Mouse (Mus musculus) bone marrow, adult 2 months (tissue): ENCODE measurements around the gene Slc7a6os. TPM values are rescaled to one million over a fixed set of nuclear protein-coding genes. Genes with fewer than 3 reads are reported as not detected.
A peak's percentile ranks its signal among the peaks of the same experiment; 100 is the strongest.

Source experiments
- H3K27ac ChIP-seq: fragments of 200-500 bp; 2 replicates; pipeline ENCODE4 v1.5.1; 2012; ENCODE audit warnings: low read depth, mild to moderate bottlenecking, control low read depth, inconsistent platforms, low read length; ENCODE audit not compliant: control insufficient read depth, poor library complexity, insufficient read depth
- H3K4me1 ChIP-seq: fragments of 200-500 bp; 2 replicates; pipeline ENCODE4 v1.6.1; 2011; ENCODE audit warnings: low read length; ENCODE audit not compliant: control insufficient read depth, insufficient read depth
- H3K4me3 ChIP-seq: fragments of 200-500 bp; replicated peaks from 2 replicates; pipeline ENCODE3; 2011; ENCODE audit warnings: mild to moderate bottlenecking, low read depth, low read length, control low read depth; ENCODE audit not compliant: control insufficient read depth
- CTCF ChIP-seq: fragments of 200-500 bp; IDR thresholded peaks from 2 replicates; pipeline ENCODE4 v1.5.1; 2011; ENCODE audit warnings: low read length, control low read depth; ENCODE audit not compliant: control insufficient read depth, insufficient read depth
- POLR2A ChIP-seq: fragments of 200-500 bp; IDR thresholded peaks from 2 replicates; pipeline ENCODE4 v1.6.1; 2011; ENCODE audit warnings: low read depth, mild to moderate bottlenecking, control low read depth, low read length, borderline replicate concordance; ENCODE audit not compliant: control insufficient read depth
- WGBS: fragments of 180-500 bp; shearing (Covaris S2); methylation state at CpG from one replicate; pipeline ENCODE4 v1.1.7; 2018; 5-methylcytosine and 5-hydroxymethylcytosine counted together
- polyA plus RNA-seq: library from polyadenylated mRNA; stranded (reverse); fragments of >200 nt; gene quantifications from 2 replicates; pipeline ENCODE4 v1.2.4, GENCODE M21; 2011; ENCODE audit warnings: low replicate concordance; ENCODE audit not compliant: missing spikeins, insufficient read depth, insufficient read length

Gene Slc7a6os
- polyA plus RNA-seq = 23.9 and 53.8 TPM in 2 replicates

GRCm38 (mm10) chr8:106210821-106211345, at the start of gene Slc7a6os, which contains the start of gene Prmt7:
Gene Slc7a6os (minus strand): TSS chr8:106210935.
Gene Prmt7 (plus strand): TSS chr8:106210936.
- H3K4me1 ChIP-seq = no peaks in the 10 kb centered on the region
- H3K4me3 ChIP-seq = peak within 1 kb of the TSS; percentile 93
- peak; percentile 90; the same call in 1 of the 2 replicates for TF ChIP-seq POLR2A
- TF ChIP-seq CTCF = 0 out of 2 replicates have a peak, but pooled peaks have one; percentile 17
- under 1% methylated on average over 52 of the region's 52 CpGs for WGBS
- peak within 1 kb of the TSS; percentile 88 for H3K27ac ChIP-seq

DNA sequence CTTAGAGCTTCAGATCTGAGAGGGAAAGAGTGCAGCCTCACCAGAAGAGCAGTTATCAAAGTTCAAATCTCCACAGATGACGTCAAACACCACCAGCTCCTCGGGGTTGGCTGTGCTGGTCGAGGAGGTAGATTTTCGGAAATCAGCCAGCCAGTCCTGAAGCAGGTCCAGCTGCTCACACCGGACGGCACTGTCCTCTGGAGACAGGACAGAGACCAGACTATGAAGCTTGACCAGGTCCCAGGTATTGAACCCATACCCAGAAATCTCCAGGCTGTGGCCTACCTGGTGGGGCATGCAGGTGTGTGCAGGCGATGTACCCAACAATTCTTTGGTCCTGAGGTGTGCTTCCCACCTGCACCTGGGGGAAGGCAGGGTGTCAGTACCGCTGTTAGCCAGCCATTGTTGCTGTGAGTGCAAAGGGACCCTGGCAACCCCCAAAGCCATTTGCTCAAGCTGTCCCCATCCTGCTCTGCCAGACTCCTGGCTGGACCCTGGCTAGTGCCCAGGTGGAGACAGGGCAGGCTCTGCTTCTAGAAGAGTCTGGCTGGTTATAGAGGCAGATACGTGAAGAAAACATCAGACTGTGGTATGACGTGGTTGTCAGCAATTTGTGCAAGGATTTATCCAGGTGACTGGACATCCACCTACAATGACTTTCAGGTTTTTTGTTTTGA, 49.0 kb upstream of the Slc7a6os start:
- TF ChIP-seq CTCF (no peak), POLR2A (no peak)
- 77% methylated on average over 10 of the region's 10 CpGs for WGBS

GRCm38 (mm10) chr8:106258169-106258568, 47.4 kb upstream of the Slc7a6os start:
- H3K4me1 ChIP-seq = no peaks in the 10 kb centered on the region
- H3K27ac ChIP-seq = no peak overlapping the region
- WGBS = 67% methylated on average over 1 of the region's 1 CpGs
- TF ChIP-seq POLR2A = no peak
- peak; percentile 61; the same call in 1 of the 2 replicates for TF ChIP-seq CTCF
- H3K4me3 ChIP-seq = no peak overlapping the region

More for the DNA sequence above, 49.0 kb upstream of the Slc7a6os start:
- Histone ChIP-seq H3K27ac (no peak overlapping the region), H3K4me1 (no peaks in the 10 kb centered on the region), H3K4me3 (no peak overlapping the region)

DNA sequence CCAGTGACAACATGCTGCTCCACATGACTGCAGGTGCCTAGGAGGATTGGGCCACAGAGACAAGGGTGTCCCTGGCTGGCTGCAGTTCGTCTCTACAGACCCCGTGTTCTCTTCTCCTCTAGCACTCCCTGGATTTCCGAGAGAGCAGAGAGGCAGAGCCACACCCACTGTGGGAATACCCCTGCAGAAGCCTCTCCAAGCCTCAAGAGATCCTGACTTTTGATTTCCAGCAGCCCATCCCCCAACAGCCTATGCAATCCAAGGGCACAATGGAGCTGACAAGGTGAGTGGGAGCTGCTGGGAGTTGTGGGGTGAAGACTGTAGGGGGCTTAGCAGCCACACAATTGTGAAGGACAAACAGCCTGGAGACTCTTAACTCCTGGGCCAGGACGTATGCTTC, 39.5 kb upstream of the Slc7a6os start:
- WGBS = 87% methylated on average over 4 of the region's 4 CpGs
- H3K27ac ChIP-seq = no peak overlapping the region
- no peaks in the 10 kb centered on the region for H3K4me1 ChIP-seq
- no peak for TF ChIP-seq CTCF
- TF ChIP-seq POLR2A = no peak
- H3K4me3 ChIP-seq = no peak overlapping the region

GRCm38 (mm10) chr8:106237106-106237505, 26.4 kb upstream of the Slc7a6os start:
- no peak overlapping the region for H3K4me3 ChIP-seq
- 88% methylated on average over 5 of the region's 5 CpGs for WGBS
- H3K27ac ChIP-seq = no peak overlapping the region
- H3K4me1 ChIP-seq = no peaks in the 10 kb centered on the region
- TF ChIP-seq POLR2A = no peak
- no peak for TF ChIP-seq CTCF

GRCm38 (mm10) chr8:106234567-106235261, 24.0 kb upstream of the Slc7a6os start:
- H3K4me1 ChIP-seq = no peaks in the 10 kb centered on the region
- WGBS = 92% methylated on average over 17 of the region's 17 CpGs

GRCm38 (mm10) chr8:106232751-106233150, 22.0 kb upstream of the Slc7a6os start:
- Histone ChIP-seq H3K4me3 (no peak overlapping the region), H3K4me1 (no peaks in the 10 kb centered on the region), H3K27ac (no peak overlapping the region)
- WGBS = 75% methylated on average over 3 of the region's 3 CpGs
- TF ChIP-seq POLR2A (no peak), CTCF (no peak)

More at GRCm38 (mm10) chr8:106234567-106235261, 24.0 kb upstream of the Slc7a6os start:
- no peak overlapping the region for H3K27ac ChIP-seq
- no peak overlapping the region for H3K4me3 ChIP-seq
- no peak for TF ChIP-seq POLR2A
- TF ChIP-seq CTCF = no peak

DNA sequence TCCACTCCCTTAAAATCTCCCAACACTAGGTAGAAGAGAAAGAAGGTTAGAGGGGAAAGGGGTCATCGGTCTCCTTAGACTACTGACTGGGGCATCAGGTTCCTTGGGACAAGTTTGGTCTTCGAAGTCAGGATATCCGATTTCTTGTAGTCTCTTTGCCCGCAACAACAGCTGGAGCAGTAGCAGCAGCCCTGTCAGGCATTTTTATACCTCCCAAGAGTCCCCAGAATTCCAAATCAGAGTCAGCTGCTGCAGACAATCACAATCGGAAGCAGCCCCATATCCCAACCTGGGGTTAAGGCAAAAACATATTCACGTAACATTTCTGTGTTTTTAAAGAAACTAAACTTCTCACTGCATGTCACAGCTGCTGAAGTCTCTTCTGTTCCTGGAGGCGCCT, 20.8 kb upstream of the Slc7a6os start:
- 84% methylated on average over 7 of the region's 7 CpGs for WGBS
- Histone ChIP-seq H3K4me1 (no peaks in the 10 kb centered on the region), H3K4me3 (no peak overlapping the region), H3K27ac (no peak overlapping the region)
- no peak for TF ChIP-seq CTCF
- no peak for TF ChIP-seq POLR2A
